Mouse (Mus musculus) regulatory T cell (primary cell): ENCODE results near the gene Osgin1.

Experiments
- in situ Hi-C: fragments of 300-600 bp; cut with MboI, MseI; formaldehyde crosslinking; loops from one replicate; pipeline ENCODE4 v1.15.1; 2025; ENCODE audit warnings: high pct_unique_total_duplicates

The Osgin1 gene

DNA sequence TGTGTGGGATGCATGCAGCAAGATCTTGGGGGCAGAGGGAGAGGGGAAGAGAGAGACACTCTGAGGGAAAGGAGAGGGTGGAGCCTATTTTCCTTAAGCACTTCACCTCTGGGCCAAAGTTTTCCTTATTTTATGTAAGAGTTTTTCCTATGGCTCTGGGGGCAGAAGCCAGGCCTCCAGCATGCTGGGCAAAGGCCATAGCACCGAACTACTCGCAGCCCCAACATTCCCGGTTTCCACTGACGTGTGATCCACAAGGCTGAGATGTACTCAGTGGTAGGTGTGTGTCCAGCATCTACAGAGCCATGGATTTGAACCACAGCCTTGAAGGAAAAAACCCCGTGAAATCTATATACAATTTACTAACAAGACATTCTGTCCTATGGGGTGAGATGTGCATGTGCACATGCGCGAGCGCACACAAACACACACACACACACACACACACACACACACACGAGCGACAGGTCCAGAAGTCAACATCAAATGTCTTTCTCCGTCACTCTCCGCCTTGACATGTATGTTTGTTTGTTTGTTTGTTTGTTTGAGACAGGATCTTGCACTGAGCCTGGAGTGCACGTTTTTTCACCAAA is at the start of gene Osgin1:
Gene Osgin1, plus strand, starts transcription at position 543 of the 593 bp plus-strand sequence.
- in situ Hi-C loops = no loop called here

DNA sequence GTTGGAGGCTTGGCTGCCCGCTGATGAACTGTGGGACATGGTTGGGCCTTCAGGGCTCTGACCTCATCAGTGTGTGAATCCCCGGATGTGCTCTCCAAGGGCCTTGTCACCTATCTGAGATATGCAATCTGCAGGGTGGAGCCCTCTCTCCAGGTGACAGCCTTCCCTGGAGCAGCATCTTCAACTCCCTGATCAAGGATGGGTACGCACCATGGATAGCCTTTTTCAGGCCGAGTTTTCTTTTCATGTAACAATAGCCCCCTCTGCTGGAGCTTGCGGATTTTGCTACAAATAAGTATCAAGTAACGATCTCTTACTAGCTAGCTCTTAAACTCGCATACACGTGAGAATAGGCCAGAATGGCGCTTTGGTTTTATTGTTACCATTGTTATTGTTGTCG is 49.4 kb upstream of the Osgin1 start:
- in situ Hi-C loops = no loop called here

DNA sequence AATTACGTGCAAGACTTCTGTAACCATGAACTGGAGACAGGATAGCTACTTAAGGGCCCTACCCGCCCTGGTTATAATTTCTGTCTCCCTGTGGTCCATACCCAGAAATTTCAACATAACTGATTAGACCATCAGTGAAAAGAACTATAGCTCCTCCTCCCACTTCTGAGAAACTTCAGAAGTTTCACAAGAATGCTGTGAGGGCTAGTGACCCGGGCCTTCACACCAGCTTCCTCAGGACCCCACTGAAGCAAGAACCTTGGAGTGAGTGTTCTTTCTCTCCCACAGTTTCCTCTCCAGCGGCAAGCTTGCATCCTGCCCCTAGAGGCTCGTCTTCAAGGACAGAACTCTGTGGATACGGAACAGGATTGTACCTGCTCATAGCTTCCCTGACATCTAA is 48.1 kb upstream of the Osgin1 start:
- in situ Hi-C loops = no loop called here

DNA sequence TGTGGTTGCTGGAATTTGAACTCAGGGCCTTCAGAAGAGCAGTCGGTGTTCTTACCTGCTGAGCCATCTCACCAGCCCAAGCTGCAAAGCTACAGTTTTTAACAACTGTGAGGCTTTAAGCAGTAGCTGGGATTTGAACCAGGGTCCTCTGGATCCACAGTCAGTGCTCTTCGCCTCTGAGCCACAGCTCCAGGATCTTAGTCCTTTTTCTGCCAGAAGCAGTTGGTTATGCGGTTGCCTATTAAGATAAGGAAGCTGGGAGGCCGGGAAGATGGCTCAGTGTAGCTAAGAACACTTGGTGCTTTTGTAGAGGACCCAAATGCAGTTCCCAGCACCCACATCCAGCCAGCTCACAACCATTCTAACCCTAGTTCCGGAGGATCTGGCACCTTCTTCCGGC is 46.9 kb upstream of the Osgin1 start:
- in situ Hi-C loops = no loop called here

DNA sequence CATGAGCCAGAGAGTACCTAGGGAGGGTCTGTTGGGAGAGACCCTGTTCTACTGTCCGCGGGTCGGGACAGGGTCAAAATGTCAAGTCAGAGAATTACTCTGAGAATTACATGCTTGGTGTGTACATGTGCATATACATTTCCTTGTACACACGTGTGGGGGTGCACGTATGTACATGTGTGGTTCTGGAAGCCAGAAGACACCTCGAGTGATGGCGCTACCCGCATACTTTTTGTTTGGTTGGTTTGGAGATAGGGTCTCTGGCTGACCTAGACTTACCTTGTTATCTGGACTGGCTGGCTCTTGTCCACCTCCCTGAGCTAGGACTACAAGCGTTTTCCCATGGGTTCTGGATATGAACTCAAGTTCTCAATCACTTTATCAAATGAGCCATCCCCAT is 39.8 kb upstream of the Osgin1 start:
- in situ Hi-C loops = no loop called here

DNA sequence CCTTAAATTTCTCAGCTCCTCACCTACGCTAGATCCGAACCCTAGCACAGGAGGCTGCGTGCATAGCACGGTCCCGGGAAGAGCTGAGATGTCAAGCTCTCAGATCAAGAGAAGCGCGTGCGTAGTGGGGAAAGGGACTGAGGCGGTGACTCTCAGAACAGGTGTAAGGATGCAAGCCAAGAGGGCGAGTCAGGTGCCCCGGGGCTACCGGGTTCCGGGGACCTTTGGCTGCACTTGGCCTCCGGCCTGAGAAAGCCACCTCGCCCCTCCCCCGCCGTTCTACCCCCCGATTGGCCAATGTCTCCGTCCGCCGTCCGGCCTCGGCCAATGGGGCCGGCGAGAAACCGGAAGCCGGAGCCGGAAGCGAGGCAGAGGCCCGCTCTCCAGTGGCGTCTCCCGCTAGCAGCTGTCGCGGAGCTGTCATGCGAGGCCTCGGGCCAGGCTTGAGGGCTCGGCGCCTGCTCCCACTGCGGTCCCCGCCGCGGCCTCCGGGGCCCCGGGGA is 39.3 kb upstream of the Osgin1 start, which contains the start of gene Mlycd:
Gene Mlycd, plus strand, starts transcription at position 355 of the 503 bp plus-strand sequence.
- in situ Hi-C loops = no loop called here

DNA sequence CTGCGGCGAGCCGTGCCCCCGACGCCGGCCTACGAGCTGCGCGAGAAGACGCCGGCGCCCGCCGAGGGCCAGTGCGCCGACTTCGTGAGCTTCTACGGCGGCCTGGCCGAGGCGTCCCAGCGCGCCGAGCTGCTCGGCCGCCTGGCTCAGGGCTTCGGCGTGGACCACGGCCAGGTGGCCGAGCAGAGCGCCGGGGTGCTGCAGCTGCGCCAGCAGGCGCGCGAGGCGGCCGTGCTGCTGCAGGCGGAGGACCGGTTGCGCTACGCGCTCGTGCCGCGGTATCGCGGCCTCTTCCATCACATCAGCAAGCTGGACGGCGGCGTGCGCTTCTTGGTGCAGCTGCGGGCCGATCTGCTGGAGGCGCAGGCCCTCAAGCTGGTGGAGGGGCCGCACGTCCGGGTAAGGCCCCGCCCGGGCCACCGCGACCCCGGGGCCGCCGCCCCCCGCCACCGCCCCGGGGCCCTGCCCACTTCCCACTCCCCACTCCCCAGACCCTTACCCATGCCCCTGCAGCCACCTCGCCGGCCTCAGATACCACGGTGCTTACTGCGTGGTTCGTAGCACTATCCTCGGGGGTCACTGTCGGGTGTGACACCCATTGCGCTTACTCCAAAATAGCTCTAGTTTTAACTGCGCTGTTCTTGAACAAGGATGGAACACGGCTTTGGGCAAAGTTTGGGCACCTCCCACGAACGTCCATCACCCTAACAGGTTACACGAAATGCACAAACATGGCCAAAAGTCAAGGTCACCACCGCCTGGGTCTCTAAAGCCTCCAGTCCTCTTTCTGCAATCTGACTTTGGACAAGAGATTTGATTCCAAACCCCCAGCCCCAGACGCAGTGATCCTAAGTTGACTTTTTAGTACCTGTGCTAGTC is 38.6 kb upstream of the Osgin1 start:
- in situ Hi-C loops = no loop called here

DNA sequence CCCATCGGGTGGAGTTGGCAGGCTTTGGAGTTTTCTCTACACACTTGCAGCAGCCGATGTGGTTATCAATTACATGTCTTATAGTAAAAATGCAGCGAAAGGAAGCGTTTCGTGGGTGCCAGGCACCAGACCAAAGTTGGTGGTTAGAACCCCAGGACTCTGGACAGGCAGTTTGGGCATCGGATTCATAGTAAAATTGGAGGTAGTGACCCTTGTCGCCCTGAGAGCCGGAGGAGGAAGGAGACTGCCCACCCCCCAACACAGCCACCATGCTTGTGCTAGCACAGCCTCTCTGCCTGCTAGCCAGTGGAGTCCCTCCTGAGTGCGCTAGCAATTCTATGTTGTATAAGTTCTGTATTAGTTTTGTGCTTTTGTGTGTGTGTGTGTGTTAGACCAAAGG is 35.4 kb upstream of the Osgin1 start:
- in situ Hi-C loops = no loop called here

DNA sequence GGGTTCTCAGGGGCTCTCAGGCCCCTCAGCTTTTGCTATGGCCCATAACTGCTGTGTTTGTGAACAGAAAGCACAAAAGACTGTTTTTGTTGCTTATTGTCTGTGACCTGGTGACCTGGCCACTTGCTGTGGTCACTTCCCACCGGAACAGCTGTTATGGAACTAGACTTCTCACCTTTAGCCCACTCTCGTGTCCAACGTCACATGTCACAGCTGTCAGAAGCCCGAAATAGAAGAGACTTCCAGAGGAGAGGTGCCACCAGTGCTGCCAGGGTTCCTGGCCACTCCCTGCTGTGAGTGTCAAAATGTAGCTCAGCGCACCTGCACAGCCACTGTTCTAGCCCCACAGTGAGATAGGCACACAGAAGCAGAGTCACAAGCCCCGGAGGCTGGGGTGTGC is 34.7 kb upstream of the Osgin1 start:
- in situ Hi-C loops = no loop called here

DNA sequence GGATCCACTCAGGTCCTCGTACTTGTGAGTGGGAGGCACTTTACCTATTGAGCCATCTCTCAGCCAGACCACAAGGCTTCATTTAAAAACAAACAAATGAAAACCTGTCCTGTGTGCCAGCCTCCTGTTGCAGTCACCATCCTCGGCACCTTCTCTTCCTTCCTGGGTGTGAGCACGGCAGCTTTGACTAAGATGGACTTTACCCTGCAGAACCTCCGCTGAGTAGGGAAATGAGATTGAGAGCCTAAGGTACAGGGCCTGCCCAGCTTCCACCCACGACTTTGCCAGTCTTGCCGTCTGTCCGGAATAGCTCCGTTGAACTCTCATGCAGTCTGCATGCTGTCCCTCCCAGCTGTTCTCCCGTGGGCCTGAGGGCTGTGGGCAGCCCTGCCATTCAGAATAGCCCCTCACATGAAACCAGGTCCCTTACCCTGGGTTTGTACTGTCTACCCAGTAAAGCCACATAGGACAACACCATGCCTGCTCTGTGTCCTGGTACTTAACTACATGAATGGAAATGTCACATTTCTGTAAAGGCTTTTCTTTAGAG is 33.7 kb upstream of the Osgin1 start:
- in situ Hi-C loops = no loop called here

DNA sequence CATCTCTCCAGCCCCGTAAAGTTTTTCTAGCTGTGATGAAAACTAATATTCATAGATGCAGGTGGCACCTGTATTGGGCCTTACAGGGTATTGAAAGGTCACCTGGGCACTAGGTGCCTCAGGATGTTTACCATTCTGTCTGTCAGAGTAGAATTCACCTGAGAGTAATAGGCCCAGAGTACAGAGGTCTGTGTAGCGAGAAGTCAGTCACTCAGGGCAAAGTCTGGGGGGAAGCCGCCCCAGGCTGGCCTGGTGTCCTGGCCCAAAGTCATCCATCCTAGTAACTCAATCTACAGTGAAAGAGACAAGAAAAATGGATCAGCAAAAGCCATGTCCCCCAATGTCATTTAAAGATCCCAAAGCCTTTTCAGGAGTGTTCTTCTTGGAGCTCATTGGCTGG is 33.0 kb upstream of the Osgin1 start:
- in situ Hi-C loops = no loop called here

DNA sequence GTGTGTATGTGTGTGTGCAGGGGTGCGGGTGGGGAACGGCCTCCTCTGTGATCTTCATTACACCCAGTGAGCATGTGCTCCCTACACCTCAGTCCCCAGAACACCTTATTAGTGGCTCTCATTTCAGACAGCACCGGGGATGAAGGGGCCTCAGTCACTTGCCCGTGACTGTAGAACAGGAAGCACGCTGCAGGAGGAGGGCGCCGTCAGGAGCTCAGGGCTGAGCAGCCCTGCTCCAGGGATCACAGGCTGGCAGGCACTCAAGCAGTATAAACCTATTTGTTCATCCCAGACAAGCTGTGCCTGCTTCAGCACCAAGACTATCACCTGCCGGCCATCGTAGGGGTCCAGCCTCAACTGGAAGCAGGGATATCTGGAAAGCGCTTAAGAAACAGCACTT is 30.0 kb upstream of the Osgin1 start:
- in situ Hi-C loops = no loop called here

DNA sequence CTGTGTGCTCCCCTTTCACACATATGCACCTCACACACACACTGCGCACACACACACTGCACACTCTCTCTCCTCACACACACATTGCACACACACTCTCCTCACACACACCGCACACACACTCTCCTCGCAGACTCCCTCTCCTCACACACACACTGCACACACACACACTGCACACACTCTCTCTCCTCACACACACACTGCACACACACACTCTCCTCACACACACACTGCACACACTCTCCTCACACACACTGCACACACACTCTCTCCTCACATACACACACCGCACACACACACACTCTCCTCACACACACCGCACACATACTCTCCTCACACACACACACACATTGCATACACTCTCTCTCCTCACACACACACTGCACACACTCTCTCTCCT is 29.3 kb upstream of the Osgin1 start:
- in situ Hi-C loops = no loop called here

DNA sequence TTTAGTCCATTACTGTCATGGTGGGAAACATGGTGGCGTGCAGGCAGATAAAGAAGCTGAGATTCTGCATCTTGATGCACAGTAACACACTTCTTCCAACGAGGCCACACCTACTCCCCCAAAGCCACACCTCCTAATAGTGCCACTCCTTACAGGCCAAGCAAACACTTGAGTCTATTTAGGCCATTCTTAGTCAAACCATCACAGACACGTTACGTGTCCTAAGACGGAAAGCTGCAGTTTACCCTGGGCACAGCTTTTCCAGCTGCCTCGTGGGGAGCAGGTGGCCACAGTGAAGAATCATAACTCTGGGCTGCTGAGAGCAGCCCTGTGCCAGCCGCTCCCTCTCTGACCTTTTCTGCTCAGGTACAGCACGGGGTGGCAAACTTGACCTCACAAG is 25.6 kb upstream of the Osgin1 start:
- in situ Hi-C loops = no loop called here

DNA sequence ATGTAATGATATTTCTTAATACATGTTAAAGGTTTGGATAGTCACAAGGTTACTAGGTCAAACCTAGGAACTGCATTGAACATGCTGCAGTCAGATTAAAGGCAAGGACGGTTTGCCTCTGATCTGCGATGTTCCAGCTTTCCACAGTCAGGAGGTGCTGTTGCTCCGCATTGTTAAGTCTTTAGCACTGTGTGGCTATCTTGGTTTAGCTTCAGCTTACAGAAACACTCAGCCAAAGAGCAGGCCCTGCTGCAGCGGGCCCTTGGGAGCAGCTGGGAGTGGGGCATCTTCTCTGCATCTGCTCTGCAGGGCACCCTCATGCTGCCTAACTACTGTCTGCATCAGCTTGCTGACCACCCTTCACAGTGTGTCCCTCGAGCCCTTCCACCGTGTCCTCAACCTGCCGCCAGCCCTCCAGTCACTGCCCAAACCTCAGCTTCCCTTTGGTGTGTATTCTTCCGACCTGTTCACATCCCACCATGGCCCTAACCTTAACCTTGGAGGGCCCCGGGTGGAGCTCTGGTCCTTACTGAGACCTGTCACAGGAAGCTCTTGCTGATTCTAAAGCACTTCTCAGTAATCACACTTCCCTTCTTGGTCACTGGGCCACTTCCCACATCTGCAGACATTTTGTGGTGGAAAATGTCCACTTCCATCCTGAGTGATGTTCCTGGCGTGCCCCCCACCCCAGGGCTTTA is 21.7 kb upstream of the Osgin1 start:
- in situ Hi-C loops = loop anchor here (5.0 to 10.0 kb wide), 3 partner anchors 35 to 193 kb away; partner anchors contain the start of genes Necab2 and Taf1c

DNA sequence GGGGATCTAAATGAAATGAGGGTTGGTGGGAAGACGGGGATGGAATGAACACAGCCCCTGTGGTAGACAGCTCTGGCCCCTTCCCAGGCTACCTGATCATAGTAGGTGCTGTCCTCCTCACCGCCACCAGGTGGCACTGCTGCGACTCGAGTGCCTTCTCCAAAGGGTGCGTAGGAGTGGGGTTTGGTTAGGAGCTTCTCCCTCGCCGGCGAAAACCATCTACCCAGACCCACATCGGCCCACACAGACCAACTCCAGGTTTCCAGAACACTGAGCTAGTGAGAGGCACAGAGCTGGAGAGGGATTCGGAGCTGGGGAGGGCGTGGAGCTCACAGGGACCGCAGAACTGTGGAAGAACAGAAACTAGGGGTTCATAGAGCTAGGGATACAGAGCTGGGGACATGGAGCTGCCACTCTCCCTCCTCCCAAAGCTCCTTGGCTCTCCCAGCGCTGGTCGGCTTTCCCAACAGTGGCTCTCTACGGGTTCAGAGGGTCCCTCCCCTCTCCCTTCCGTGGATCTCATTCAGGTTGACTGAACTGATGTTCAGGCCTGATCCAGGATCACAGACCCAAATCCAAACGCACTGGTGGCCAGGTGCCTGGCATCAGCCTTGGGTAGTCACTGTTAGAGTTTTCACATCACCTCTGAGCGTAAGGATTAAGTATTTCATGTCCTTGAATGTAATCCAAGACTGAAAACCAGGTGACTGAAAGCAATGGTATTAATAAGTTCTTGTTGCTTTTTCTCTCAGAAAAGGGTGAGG is 21.0 kb upstream of the Osgin1 start:
- in situ Hi-C loops = loop anchor here (5.0 to 10.0 kb wide), 3 partner anchors 34 to 192 kb away; partner anchors contain the start of genes Necab2 and Taf1c

DNA sequence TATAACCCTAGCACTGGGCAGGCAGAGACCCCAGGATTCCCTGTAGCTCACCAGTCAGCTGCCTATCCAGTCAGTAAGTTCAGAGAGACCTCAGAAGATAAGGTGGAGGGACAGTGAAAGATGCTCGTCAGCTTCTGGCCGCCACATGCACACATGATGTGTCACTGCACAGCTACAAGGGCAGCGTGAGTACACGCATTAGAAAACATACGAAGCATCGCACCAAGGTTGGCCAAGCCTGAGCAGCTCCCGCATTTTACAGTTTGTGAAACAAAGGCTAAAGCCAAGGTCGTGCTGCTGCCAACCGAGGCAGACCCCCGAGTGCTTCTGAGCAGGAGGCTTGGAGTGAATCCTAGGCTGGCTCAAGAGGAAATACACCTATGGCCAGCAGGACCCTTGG is 20.3 kb upstream of the Osgin1 start:
- in situ Hi-C loops = loop anchor here (5.0 to 10.0 kb wide), 3 partner anchors 34 to 191 kb away; partner anchors contain the start of genes Necab2 and Taf1c

DNA sequence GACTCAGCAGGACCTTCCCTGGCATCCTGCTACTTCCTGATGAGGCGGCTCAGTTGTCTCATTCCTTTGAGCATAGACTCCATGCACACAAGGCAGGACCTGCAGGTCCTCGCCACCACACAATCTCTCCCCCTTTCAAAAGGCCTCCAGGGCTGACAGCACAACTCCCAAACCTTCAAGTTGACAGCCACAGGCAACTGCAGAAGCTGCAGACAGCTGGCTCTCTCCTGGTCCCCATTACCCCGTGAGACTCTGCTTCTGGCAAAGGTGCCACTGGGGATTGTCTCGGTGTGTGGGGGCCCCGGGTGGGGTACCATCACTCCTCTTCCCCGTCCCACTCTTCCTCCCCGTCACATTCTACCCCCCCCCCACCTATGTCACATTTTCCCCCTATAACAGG is 13.6 kb upstream of the Osgin1 start:
- in situ Hi-C loops = no loop called here

DNA sequence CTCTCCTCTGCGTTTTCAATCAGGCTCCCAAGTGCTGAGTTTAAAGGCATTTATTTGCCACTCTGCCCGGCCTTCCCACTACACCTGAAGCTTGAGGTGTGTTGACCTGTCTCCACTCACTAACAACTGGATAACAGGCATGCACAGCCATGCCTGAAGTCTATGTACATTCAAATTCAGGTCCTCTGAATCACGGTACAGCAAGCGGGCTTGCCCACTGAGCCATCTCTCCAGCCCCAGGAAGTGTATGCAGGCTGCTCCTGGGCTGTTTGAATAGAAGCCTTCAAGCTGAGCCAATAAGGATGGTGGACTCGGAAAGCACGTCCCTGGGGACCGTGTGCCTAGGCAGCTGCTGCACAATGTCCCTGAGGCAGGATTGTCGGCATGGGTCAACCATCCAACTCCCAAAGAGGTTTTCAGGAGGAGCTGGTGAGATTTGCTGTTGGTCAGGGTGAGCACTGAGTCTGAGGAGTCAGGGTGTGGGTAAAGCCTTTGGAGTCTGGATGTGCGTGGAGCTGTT is 12.3 kb upstream of the Osgin1 start:
- in situ Hi-C loops = no loop called here

DNA sequence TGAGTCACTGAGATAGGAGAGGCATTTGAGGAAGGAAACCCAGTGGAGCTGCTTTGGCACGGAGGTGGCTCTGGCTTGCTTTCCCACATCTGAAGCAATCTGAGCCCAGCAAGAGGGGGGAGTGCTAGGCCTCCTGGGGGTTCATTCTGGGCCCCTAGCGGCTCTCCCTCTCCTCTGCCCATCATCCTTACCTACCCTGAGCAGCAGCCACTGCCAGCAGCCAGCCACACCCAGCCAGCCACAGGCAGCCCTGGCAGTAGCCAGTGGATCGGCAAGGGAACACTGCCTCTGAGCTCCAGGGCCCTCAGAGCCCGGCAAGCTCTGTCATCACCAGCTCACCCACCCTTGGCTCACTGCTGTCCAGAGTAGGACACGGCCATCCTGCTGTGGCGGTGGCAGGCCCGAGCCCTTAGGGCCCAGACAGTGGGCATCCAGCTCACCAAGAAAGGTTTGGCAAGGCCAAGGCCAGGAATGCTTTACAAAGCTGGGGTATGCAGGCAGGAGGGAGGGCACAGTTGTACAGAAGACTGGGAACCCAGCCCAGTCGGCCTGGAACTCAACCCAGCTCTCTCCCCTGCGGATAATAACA is 11.7 kb upstream of the Osgin1 start:
- in situ Hi-C loops = no loop called here
